9 mouse cellular contexts compared by ENCODE assay signal in genomic region chr13:45239153-45239552, GRCm38 (mm10).
DNase-seq lines count a peak whose midpoint lies in the region; ATAC-seq and TF ChIP-seq lines count a peak whose summit lies in the region.
"Had no signal": no experiment of that assay in that cellular context is flagged by ENCODE, and none has a peak within 500 bp of the region (broad histone marks: within the 10 kb centered on the region; RNA-seq: fewer than 3 reads in every experiment).

No protein-coding gene starts in this region.

- TF ChIP-seq CTCF in intestine, postnatal 0 days (IDR thresholded peaks at IDR 0.05; ENCODE audit: low read depth): no peak

- H3K27me3 ChIP-seq in intestine, postnatal 0 days (replicated peaks; ENCODE audit: control insufficient read depth, insufficient read depth, low read length): no peaks in the 10 kb centered on the region
- no peaks in the 10 kb centered on the region for H3K27me3 ChIP-seq in limb, embryonic 10.5 days (ENCODE audit: low read depth, poor library complexity, severe bottlenecking)
- peaks cover 57% of the 10 kb centered on the region for H3K27me3 ChIP-seq in liver, embryonic 11.5 days (replicated peaks; ENCODE audit: control insufficient read depth, insufficient read depth, low read length)

- 37% methylated on average over 9 of the region's 9 CpGs for WGBS in intestine, postnatal 0 days
- 68% methylated on average over 9 of the region's 9 CpGs for WGBS in limb, embryonic 10.5 days
- 78% methylated on average over 9 of the region's 9 CpGs for WGBS in liver, embryonic 11.5 days

- peak overlapping the region; percentile 33 for H3K4me2 ChIP-seq in intestine, postnatal 0 days (replicated peaks; ENCODE audit: low read depth)
- no peak overlapping the region for H3K4me2 ChIP-seq in liver, embryonic 11.5 days
- H3K4me2 ChIP-seq: liver, embryonic 15.5 days had no signal

- H3K36me3 ChIP-seq in intestine, postnatal 0 days (ENCODE audit: control insufficient read depth, insufficient read depth): no peaks in the 10 kb centered on the region
- H3K36me3 ChIP-seq in limb, embryonic 10.5 days: no peaks in the 10 kb centered on the region
- no peaks in the 10 kb centered on the region for H3K36me3 ChIP-seq in liver, embryonic 11.5 days (ENCODE audit: control insufficient read depth, insufficient read depth, low read length)
- H3K36me3 ChIP-seq: liver, embryonic 15.5 days had no signal

- H3K27ac ChIP-seq in intestine, postnatal 0 days (ENCODE audit: low read depth, low read length): no peak overlapping the region
- H3K27ac ChIP-seq in limb, embryonic 10.5 days: peak overlapping the region; percentile 64
- no peak overlapping the region for H3K27ac ChIP-seq in liver, embryonic 11.5 days (ENCODE audit: low read depth, low read length)
- H3K27ac ChIP-seq: liver, embryonic 15.5 days had no signal

- DNase-seq in heart, postnatal 4 days: peak; percentile 8
- no peak for DNase-seq in heart, adult 11 months
- DNase-seq in adrenal gland, postnatal 36 days: peak; percentile 36 to 50
- no peak for DNase-seq in limb, embryonic 10.5 days (ENCODE audit: low spot score)
- peak; percentile 23 for DNase-seq in right cerebral cortex, adult 18-20 months
- DNase-seq in liver, embryonic 11.5 days (ENCODE audit: low spot score): no peak

- peak; percentile 64 for ATAC-seq in intestine, postnatal 0 days
- ATAC-seq in liver, embryonic 11.5 days (replicated peaks; ENCODE audit: low FRiP score): no peak
- ATAC-seq in frontal cortex, adult (ENCODE audit: low TSS enrichment): no peak

- H3K4me1 ChIP-seq in intestine, postnatal 0 days (replicated peaks; ENCODE audit: control insufficient read depth, insufficient read depth, low read length): peaks cover 4% of the 10 kb centered on the region; the same call in 1 of the 2 replicates
- peaks cover 30% of the 10 kb centered on the region for H3K4me1 ChIP-seq in limb, embryonic 10.5 days
- no peaks in the 10 kb centered on the region for H3K4me1 ChIP-seq in liver, embryonic 11.5 days (replicated peaks; ENCODE audit: control insufficient read depth, insufficient read depth, low read length)
- H3K4me1 ChIP-seq: liver, embryonic 15.5 days had no signal

- no peaks in the 10 kb centered on the region for H3K9me3 ChIP-seq in intestine, postnatal 0 days (ENCODE audit: control insufficient read depth)
- H3K9me3 ChIP-seq in limb, embryonic 10.5 days (replicated peaks): no peaks in the 10 kb centered on the region
- no peaks in the 10 kb centered on the region for H3K9me3 ChIP-seq in liver, embryonic 11.5 days (ENCODE audit: control insufficient read depth, low read length)
- H3K9me3 ChIP-seq: liver, embryonic 15.5 days had no signal

- H3K9ac ChIP-seq in intestine, postnatal 0 days (ENCODE audit: low read depth, low read length): no peak overlapping the region
- H3K9ac ChIP-seq in liver, embryonic 11.5 days (ENCODE audit: low read depth, low read length): no peak overlapping the region
- H3K9ac ChIP-seq: liver, embryonic 15.5 days had no signal

- H3K4me3 ChIP-seq in intestine, postnatal 0 days (ENCODE audit: low read depth, low read length): no peak overlapping the region
- no peak overlapping the region for H3K4me3 ChIP-seq in limb, embryonic 10.5 days
- no peak overlapping the region for H3K4me3 ChIP-seq in liver, embryonic 11.5 days (ENCODE audit: low read depth, low read length)
- H3K4me3 ChIP-seq: liver, embryonic 15.5 days had no signal

Comparison
In these comparisons a context has a peak if more than half of its experiments do, and no peak if none do; other contexts are left out.
1. DNase-seq: peak in heart, postnatal 4 days (single experiment), adrenal gland, postnatal 36 days (2 of 2) and right cerebral cortex, adult 18-20 months (single experiment); none in heart, adult 11 months (single experiment), limb, embryonic 10.5 days (single experiment) and liver, embryonic 11.5 days (single experiment).